Mouse (Mus musculus) stomach, postnatal 0 days (tissue): ENCODE results near the gene Arhgef10l. TPM values are rescaled to one million over a fixed set of nuclear protein-coding genes. Genes with fewer than 3 reads are reported as not detected.
A peak's percentile ranks its signal among the peaks of the same experiment; 100 is the strongest.

Experiments
- ATAC-seq: fragments of 200-750 bp; cut with Nextera tagmentation; 2 replicates; pipeline ENCODE4 v1.8.0; 2017; ENCODE audit not compliant: low FRiP score, low TSS enrichment
- DNase-seq: peaks from one replicate; pipeline ENCODE4 v3.0.0-alpha.2; 2016; ENCODE audit warnings: low spot score
- H3K27ac ChIP-seq: fragments of 300-500 bp; sonication (generic); replicated peaks from 2 replicates; pipeline ENCODE4 v1.5.1; 2014; ENCODE audit warnings: mild to moderate bottlenecking, control low read depth
- H3K27me3 ChIP-seq: fragments of 300-500 bp; sonication (generic); 2 replicates; pipeline ENCODE4 v1.6.1; 2014; ENCODE audit warnings: low read length; ENCODE audit not compliant: control insufficient read depth, insufficient read depth
- H3K36me3 ChIP-seq: fragments of 300-500 bp; sonication (generic); 2 replicates; pipeline ENCODE4 v1.6.1; 2014; ENCODE audit warnings: low read length, mixed read lengths; ENCODE audit not compliant: control insufficient read depth, insufficient read depth
- H3K4me1 ChIP-seq: fragments of 300-500 bp; sonication (generic); replicated peaks from 2 replicates; pipeline ENCODE4 v1.6.1; 2014; ENCODE audit warnings: antibody characterized with exemption; ENCODE audit not compliant: control insufficient read depth, insufficient read depth
- H3K4me2 ChIP-seq: fragments of 300-500 bp; sonication (generic); replicated peaks from 2 replicates; pipeline ENCODE4 v1.6.1; 2014; ENCODE audit warnings: low read depth, mild to moderate bottlenecking, control low read depth, moderate library complexity
- H3K4me3 ChIP-seq: fragments of 300-500 bp; sonication (generic); 2 replicates; pipeline ENCODE4 v1.5.1; 2014; ENCODE audit warnings: low read depth, low read length, control low read depth
- H3K9ac ChIP-seq: fragments of 300-500 bp; sonication (generic); 2 replicates; pipeline ENCODE4 v1.6.1; 2014; ENCODE audit warnings: mild to moderate bottlenecking, low read length, control low read depth, mixed read lengths
- H3K9me3 ChIP-seq: fragments of 300-500 bp; sonication (generic); 2 replicates; pipeline ENCODE4 v1.6.1; 2016; ENCODE audit warnings: low read length; ENCODE audit not compliant: control insufficient read depth
- CTCF ChIP-seq: IDR thresholded peaks from 2 replicates; pipeline ENCODE4 v1.5.1; 2016; ENCODE audit warnings: antibody characterized with exemption, low read depth, mild to moderate bottlenecking, moderate library complexity
- EP300 ChIP-seq: optimal IDR thresholded peaks from 2 replicates; pipeline ENCODE3; 2016; ENCODE audit warnings: antibody characterized with exemption
- WGBS: fragments of 180-500 bp; shearing (Covaris S2); extraction: QIAGEN DNeasy Blood & Tissue Kit; methylation state at CpG from one replicate; pipeline ENCODE4 v1.1.7; 2014; 5-methylcytosine and 5-hydroxymethylcytosine counted together
- polyA plus RNA-seq: library from polyadenylated mRNA; unstranded; fragments of >200 nt; fragmentation: Nextera tagmentation; extraction: Ambion mirVana; gene quantifications from 2 replicates; pipeline ENCODE4 v1.2.1, GENCODE M21; 2015

Gene Arhgef10l
- polyA plus RNA-seq, 1 experiment from 2014 or later: 11.3 TPM

DNA sequence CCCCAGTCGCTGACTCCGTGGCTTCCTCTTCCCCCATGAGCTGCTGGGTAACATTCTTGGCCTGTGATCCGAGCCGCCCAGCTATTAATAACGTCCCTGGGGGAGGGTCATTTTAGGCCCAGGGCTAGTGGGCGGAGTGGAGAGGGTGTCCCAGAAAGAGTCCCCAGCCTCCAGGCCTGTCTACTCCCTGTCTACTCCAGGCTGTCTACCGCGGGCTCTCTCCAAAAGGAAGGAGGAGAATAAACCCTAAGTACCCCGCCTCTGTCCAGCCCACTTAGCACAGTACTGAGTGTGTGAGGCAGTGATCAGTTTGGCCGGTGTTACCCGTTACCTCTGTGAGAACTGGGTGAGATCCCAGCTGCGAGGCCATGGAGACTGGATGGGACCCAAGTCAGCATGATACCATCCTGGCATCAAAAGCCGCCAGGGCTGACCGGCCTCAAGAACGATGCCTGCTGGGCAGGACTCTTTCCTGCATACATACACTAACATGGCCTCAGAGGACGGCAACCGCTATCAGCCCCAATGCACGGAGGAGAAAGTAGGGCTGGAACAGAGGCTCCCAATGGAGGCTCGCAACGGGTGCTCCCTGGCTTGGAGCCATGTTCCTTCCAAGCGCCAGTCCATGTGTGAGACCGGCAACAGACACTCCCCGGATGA is 84.0 kb downstream of the Arhgef10l start:
- WGBS: 69% methylated on average over 23 of the region's 23 CpGs

DNA sequence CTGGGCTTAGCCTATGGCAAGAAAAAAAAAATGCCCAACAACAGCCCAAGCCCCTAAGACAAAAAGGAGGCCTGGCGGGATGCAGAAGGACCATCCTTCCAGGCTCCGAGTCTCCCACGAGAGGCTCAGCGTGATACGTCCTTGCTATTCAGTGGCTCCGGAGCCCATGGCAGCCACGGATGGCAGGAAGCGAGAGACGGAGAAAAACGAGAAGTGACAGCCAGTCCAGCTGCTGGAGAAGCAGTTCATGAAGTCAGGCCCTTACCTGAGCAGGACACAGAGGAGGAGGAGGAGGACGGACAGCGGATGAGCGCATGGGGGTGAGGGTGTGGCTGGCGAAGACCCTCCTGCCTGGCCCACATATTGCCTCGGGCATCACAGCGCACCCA is 84.5 kb downstream of the Arhgef10l start:
- ATAC-seq (no peak), DNase-seq (no peak)
- Histone ChIP-seq H3K27me3 (no peaks in the 10 kb centered on the region), H3K9me3 (no peaks in the 10 kb centered on the region), H3K9ac (no peak overlapping the region), H3K27ac (no peak overlapping the region), H3K4me1 (no peaks in the 10 kb centered on the region), H3K4me2 (no peak overlapping the region), H3K36me3 (no peaks in the 10 kb centered on the region; the same call in none of the 2 replicates), H3K4me3 (no peak overlapping the region)
- 81% methylated on average over 16 of the region's 16 CpGs for WGBS
- TF ChIP-seq EP300: no peak
- no peak for TF ChIP-seq CTCF

More for the DNA sequence above, 84.0 kb downstream of the Arhgef10l start:
- Histone ChIP-seq H3K27ac (0 out of 2 replicates have a peak overlapping the region, but pooled peaks have one; percentile 2), H3K9me3 (no peaks in the 10 kb centered on the region), H3K9ac (no peak overlapping the region), H3K27me3 (no peaks in the 10 kb centered on the region), H3K4me3 (no peak overlapping the region), H3K4me2 (no peak overlapping the region), H3K4me1 (no peaks in the 10 kb centered on the region), H3K36me3 (no peaks in the 10 kb centered on the region; the same call in none of the 2 replicates)
- TF ChIP-seq EP300 (no peak), CTCF (no peak)
- no peak for DNase-seq
- peak; percentile 24; the same call in 1 of the 2 replicates for ATAC-seq

DNA sequence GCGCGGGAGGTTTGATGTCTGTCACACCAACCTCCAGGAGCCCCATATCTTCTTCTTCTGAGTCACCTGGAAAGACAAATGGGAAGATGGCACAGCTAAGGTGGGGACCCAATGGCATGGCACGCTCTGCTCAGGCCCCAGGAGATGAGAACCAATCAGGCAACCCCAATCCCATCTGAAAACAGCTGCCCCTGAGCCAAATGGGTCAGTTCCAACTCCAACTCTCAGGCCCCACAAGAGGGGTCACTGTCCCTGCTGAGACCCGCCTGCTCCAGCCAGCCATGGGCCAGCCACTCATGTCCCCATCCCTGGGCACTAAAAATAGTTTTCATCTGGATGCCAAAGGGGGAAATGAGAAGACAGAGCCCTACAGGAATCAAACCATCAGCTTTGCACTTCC is 84.9 kb downstream of the Arhgef10l start:
- no peaks in the 10 kb centered on the region for H3K9me3 ChIP-seq
- ATAC-seq (no peak), DNase-seq (no peak)
- no peak overlapping the region for H3K27ac ChIP-seq
- H3K27me3 ChIP-seq: no peaks in the 10 kb centered on the region
- H3K4me1 ChIP-seq: no peaks in the 10 kb centered on the region
- H3K4me3 ChIP-seq: no peak overlapping the region
- 89% methylated on average over 4 of the region's 4 CpGs for WGBS
- H3K36me3 ChIP-seq: no peaks in the 10 kb centered on the region; the same call in none of the 2 replicates
- H3K9ac ChIP-seq: no peak overlapping the region
- no peak for TF ChIP-seq EP300
- TF ChIP-seq CTCF: no peak
- H3K4me2 ChIP-seq: 0 out of 2 replicates have a peak overlapping the region, but pooled peaks have one; percentile 8

DNA sequence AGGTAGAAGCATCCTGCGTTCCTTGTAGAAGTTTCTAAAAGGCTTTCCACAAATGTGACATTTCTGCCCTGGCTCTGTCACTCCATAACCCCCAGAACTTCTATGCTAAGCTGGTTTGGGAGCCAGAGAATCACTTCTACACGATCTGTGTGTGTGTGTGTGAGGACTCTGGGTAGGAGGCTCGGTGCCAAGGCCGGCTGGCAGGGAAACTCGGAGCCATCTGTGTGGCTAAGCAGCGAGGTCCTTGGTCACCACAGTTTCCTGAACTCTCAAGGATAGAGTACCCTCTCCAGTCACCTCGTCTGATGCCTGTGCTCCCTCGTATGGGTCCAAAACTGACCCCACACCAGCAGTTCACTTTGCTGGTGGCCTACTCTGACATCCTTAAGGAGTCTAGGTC is 86.2 kb downstream of the Arhgef10l start:
- peaks cover 3% of the 10 kb centered on the region for H3K36me3 ChIP-seq
- H3K4me1 ChIP-seq: no peaks in the 10 kb centered on the region
- DNase-seq (no peak), ATAC-seq (no peak)
- WGBS: 91% methylated on average over 8 of the region's 8 CpGs
- no peaks in the 10 kb centered on the region for H3K9me3 ChIP-seq
- no peaks in the 10 kb centered on the region for H3K27me3 ChIP-seq
- H3K27ac ChIP-seq: no peak overlapping the region
- no peak for TF ChIP-seq CTCF
- no peak for TF ChIP-seq EP300
- H3K4me2 ChIP-seq: no peak overlapping the region
- no peak overlapping the region for H3K9ac ChIP-seq
- H3K4me3 ChIP-seq: no peak overlapping the region

DNA sequence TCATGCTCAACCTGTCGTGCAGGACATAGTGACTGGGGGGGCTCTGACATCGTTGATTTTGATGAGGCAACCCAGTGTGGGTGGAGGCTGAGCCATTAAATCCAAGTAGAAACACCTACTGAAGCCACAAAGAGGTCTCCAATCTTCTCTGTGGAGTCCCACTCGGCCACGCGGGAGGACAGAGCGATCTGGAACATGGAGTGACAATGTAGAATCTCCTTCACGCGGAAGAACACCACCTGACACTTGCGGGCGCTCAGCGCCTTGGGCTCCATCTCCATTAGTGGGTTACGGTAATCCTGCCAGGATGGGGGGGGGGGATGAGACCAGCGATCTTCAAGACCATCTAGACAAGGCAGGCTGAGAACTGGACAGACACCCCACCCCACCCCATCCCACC is 86.7 kb downstream of the Arhgef10l start:
- ATAC-seq: no peak
- Histone ChIP-seq H3K27me3 (no peaks in the 10 kb centered on the region), H3K4me2 (no peak overlapping the region), H3K36me3 (peaks cover 3% of the 10 kb centered on the region), H3K9ac (no peak overlapping the region), H3K4me1 (no peaks in the 10 kb centered on the region), H3K27ac (no peak overlapping the region), H3K9me3 (no peaks in the 10 kb centered on the region), H3K4me3 (no peak overlapping the region)
- DNase-seq: no peak
- WGBS: 96% methylated on average over 13 of the region's 13 CpGs
- TF ChIP-seq EP300 (no peak), CTCF (no peak)

DNA sequence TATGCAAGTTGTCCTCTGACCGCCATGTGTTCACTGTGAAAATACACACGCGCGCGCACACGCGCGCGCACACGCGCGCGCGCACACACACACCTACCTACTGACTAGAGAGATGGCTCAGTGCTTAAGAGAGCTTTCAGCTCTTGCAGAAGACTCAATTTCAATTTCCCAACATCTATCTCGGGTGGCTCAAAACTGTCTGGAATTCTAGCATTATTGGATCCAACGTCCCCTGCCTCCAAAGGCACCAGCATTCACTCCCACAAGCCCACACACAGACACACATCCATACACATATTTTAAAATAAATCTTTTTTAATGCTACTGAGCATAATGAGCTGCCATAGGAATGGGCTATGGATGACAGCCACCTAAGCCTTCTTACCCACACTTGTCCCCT is 89.2 kb downstream of the Arhgef10l start:
- Histone ChIP-seq H3K9me3 (no peaks in the 10 kb centered on the region), H3K27me3 (no peaks in the 10 kb centered on the region), H3K36me3 (peaks cover 3% of the 10 kb centered on the region), H3K4me3 (no peak overlapping the region), H3K27ac (no peak overlapping the region), H3K4me1 (no peaks in the 10 kb centered on the region), H3K4me2 (no peak overlapping the region), H3K9ac (no peak overlapping the region)
- TF ChIP-seq CTCF (no peak), EP300 (no peak)
- ATAC-seq (no peak), DNase-seq (no peak)
- WGBS: 96% methylated on average over 16 of the region's 16 CpGs
